Mouse (Mus musculus) kidney, postnatal 0 days (tissue): ENCODE measurements at regions not wholly inside any gene's neighbourhood (a gene's known extent, or its start where the extent isn't known, plus 50 kb on each side); places are given as distances from the start of the nearest gene placed in this dataset.

Experiments
- ATAC-seq: fragments of 200-750 bp; cut with Nextera tagmentation; replicated peaks from 2 replicates; pipeline ENCODE4 v1.8.0; 2017; ENCODE audit warnings: low read depth, moderate number of reproducible peaks, moderate TSS enrichment, moderate library complexity; ENCODE audit not compliant: low FRiP score
- DNase-seq: peaks from one replicate; pipeline ENCODE4 v3.0.0-alpha.2; 2016; ENCODE audit warnings: low spot score
- H3K27ac ChIP-seq: fragments of 300-500 bp; sonication (generic); 2 replicates; pipeline ENCODE4 v1.5.1; 2014; ENCODE audit warnings: mild to moderate bottlenecking
- H3K27me3 ChIP-seq: fragments of 300-500 bp; sonication (generic); 2 replicates; pipeline ENCODE4 v1.6.1; 2014; ENCODE audit warnings: low read length, mixed read lengths; ENCODE audit not compliant: insufficient read depth
- H3K36me3 ChIP-seq: fragments of 300-500 bp; sonication (generic); 2 replicates; pipeline ENCODE4 v1.6.1; 2014; ENCODE audit warnings: low read length, mixed read lengths; ENCODE audit not compliant: insufficient read depth
- H3K4me1 ChIP-seq: fragments of 300-500 bp; sonication (generic); replicated peaks from 2 replicates; pipeline ENCODE4 v1.6.1; 2014; ENCODE audit warnings: antibody characterized with exemption, low read length, mixed read lengths; ENCODE audit not compliant: insufficient read depth
- H3K4me2 ChIP-seq: fragments of 300-500 bp; sonication (generic); 2 replicates; pipeline ENCODE4 v1.6.1; 2014; ENCODE audit warnings: mild to moderate bottlenecking, low read length, moderate library complexity, mixed read lengths
- H3K4me3 ChIP-seq: fragments of 300-500 bp; sonication (generic); replicated peaks from 2 replicates; pipeline ENCODE4 v1.5.1; 2014; ENCODE audit warnings: low read depth, low read length
- H3K9ac ChIP-seq: fragments of 300-500 bp; sonication (generic); 2 replicates; pipeline ENCODE4 v1.6.1; 2014; ENCODE audit warnings: low read depth, low read length
- H3K9me3 ChIP-seq: fragments of 300-500 bp; sonication (generic); replicated peaks from 2 replicates; pipeline ENCODE4 v1.6.1; 2016; ENCODE audit warnings: low read length, inconsistent platforms, mixed read lengths
- CTCF ChIP-seq: IDR thresholded peaks from 2 replicates; pipeline ENCODE4 v1.5.1; 2016; ENCODE audit warnings: antibody characterized with exemption, low read depth, mild to moderate bottlenecking, moderate library complexity
- WGBS: fragments of 180-500 bp; shearing (Covaris S2); extraction: QIAGEN DNeasy Blood & Tissue Kit; methylation state at CpG from one replicate; pipeline ENCODE4 v1.1.7; 2014; 5-methylcytosine and 5-hydroxymethylcytosine counted together

DNA sequence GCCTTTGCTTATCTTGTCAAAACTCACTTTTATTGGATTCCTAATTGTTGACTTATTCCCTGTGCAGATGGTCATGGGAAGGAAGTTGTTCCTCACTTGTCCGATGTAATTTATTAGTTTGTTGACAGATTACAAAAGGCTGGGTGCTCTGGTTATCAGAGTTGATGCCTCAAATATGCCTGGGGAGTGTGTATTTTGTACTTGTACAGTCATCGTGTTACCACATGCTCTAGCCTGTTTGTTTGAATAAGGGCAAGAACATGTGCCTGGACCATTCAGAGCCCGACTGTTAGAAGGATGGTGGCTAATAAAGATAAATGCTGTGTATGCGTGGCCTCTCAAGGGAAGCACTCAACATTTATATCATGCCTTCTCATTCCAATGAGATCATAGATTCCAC is 288.0 kb downstream of the Trim52 start:
- no peak; the same call in 1 of the 2 replicates for ATAC-seq
- Histone ChIP-seq H3K4me2 (no peak overlapping the region), H3K27ac (no peak overlapping the region), H3K9me3 (no peaks in the 10 kb centered on the region), H3K27me3 (no peaks in the 10 kb centered on the region), H3K4me3 (no peak overlapping the region), H3K36me3 (no peaks in the 10 kb centered on the region), H3K4me1 (no peaks in the 10 kb centered on the region), H3K9ac (no peak overlapping the region)
- DNase-seq: peak; percentile 74
- TF ChIP-seq CTCF: no peak
- WGBS: 24% methylated on average over 4 of the region's 4 CpGs

- no peak for DNase-seq
Measured at GRCm38 (mm10) chr14:106412917-106413558, 307.0 kb downstream of the Trim52 start.

DNA sequence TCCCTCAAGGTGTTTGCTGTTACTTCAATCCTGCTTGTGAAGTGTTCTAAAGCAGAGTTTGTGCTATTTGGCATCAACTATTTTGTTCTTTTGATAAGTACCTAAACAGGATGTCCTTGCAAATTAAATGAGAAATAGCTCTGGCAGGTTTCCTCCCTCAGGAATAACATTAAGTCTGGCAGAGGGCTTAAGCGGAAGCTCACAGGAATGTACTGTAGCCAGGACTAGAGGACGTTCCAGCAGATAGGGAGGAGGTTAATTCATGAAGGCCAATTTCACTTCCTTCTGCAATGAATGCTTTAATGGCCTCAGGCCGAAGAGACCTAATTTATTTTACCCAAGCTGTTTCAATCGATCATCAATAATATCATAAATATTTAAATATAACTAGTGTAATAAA is 318.7 kb downstream of the Trim52 start:
- DNase-seq (peak; percentile 71), ATAC-seq (no peak)
- TF ChIP-seq CTCF: no peak
- no peaks in the 10 kb centered on the region for H3K9me3 ChIP-seq
- H3K4me2 ChIP-seq: no peak overlapping the region
- no peak overlapping the region for H3K27ac ChIP-seq
- H3K9ac ChIP-seq: no peak overlapping the region
- H3K27me3 ChIP-seq: no peaks in the 10 kb centered on the region
- H3K36me3 ChIP-seq: no peaks in the 10 kb centered on the region
- H3K4me1 ChIP-seq: no peaks in the 10 kb centered on the region
- WGBS: 40% methylated on average over 4 of the region's 4 CpGs
- no peak overlapping the region for H3K4me3 ChIP-seq

More at GRCm38 (mm10) chr14:106412917-106413558, 307.0 kb downstream of the Trim52 start:
- no peaks in the 10 kb centered on the region for H3K27me3 ChIP-seq
- H3K4me3 ChIP-seq: no peak overlapping the region
- H3K4me2 ChIP-seq: no peak overlapping the region
- H3K27ac ChIP-seq: no peak overlapping the region
- H3K9me3 ChIP-seq: no peaks in the 10 kb centered on the region
- 80% methylated on average over 2 of the region's 2 CpGs for WGBS
- no peak for ATAC-seq
- no peak overlapping the region for H3K9ac ChIP-seq
- H3K36me3 ChIP-seq: no peaks in the 10 kb centered on the region
- H3K4me1 ChIP-seq: no peaks in the 10 kb centered on the region
- TF ChIP-seq CTCF: no peak

DNA sequence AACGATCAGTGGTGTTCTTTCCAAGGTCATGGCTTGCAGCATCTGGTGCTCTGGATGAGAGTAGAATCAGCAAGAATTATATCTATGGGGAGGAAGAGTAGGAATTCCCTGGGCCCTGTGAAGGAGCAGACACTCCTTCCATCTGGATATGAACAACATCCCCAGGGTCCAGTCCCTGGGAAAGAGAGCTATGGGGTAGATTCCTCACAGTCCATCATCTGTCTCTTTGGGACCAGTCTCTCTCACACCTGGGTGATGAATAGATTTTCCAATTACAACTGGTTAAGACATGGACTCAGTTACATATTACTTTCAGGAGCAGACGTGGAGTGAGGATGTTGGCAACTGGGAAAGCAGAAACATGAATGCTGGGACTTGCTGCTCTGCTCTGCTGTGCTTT is 322.6 kb downstream of the Trim52 start:
- DNase-seq: no peak
- no peak for ATAC-seq
- H3K4me2 ChIP-seq: no peak overlapping the region
- H3K36me3 ChIP-seq: no peaks in the 10 kb centered on the region
- 36% methylated on average over 2 of the region's 2 CpGs for WGBS
- no peak overlapping the region for H3K4me3 ChIP-seq
- H3K9me3 ChIP-seq: no peaks in the 10 kb centered on the region
- H3K9ac ChIP-seq: no peak overlapping the region
- H3K4me1 ChIP-seq: no peaks in the 10 kb centered on the region
- TF ChIP-seq CTCF: no peak
- no peak overlapping the region for H3K27ac ChIP-seq
- no peaks in the 10 kb centered on the region for H3K27me3 ChIP-seq

- 11% methylated on average over 5 of the region's 5 CpGs for WGBS
- H3K36me3 ChIP-seq: no peaks in the 10 kb centered on the region
- H3K4me1 ChIP-seq: no peaks in the 10 kb centered on the region
- no peak overlapping the region for H3K4me2 ChIP-seq
- H3K9me3 ChIP-seq: no peaks in the 10 kb centered on the region
- H3K27me3 ChIP-seq: no peaks in the 10 kb centered on the region
- no peak overlapping the region for H3K4me3 ChIP-seq
- no peak for ATAC-seq
- H3K9ac ChIP-seq: no peak overlapping the region
- peak; percentile 86 for DNase-seq
- H3K27ac ChIP-seq: no peak overlapping the region
- peak; percentile 84 for TF ChIP-seq CTCF
Measured at GRCm38 (mm10) chr14:106439282-106439681, 333.3 kb downstream of the Trim52 start.

- no peak overlapping the region for H3K4me2 ChIP-seq
Measured at GRCm38 (mm10) chr14:106489074-106489473, 383.1 kb downstream of the Trim52 start.

DNA sequence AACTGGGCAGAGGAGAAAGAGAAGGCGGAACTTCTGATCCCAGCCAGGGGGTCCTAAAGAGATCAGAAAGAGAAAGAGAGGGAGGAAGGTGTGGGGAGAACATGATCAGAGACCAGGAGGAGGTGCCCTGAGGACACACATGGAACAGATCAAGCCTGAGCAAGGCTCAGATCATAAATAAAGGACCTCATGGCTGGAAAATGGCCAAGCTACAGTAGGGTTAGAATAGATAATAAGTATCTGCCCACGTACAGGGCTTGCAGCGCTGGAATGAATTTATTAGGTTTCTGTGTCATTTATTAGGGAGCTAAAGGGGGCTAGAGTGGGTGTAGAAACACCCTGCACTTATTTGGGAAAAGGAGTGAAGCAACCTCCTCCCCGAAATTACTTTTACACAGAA is 385.4 kb downstream of the Trim52 start:
- H3K9ac ChIP-seq: no peak overlapping the region
- H3K4me3 ChIP-seq: no peak overlapping the region
- ATAC-seq (no peak), DNase-seq (no peak)
- 57% methylated on average over 4 of the region's 4 CpGs for WGBS
- no peaks in the 10 kb centered on the region for H3K36me3 ChIP-seq
- TF ChIP-seq CTCF: no peak
- H3K4me1 ChIP-seq: no peaks in the 10 kb centered on the region
- H3K27me3 ChIP-seq: no peaks in the 10 kb centered on the region
- H3K4me2 ChIP-seq: no peak overlapping the region
- no peak overlapping the region for H3K27ac ChIP-seq
- H3K9me3 ChIP-seq: no peaks in the 10 kb centered on the region

More at GRCm38 (mm10) chr14:106489074-106489473, 383.1 kb downstream of the Trim52 start:
- Histone ChIP-seq H3K4me1 (no peaks in the 10 kb centered on the region), H3K36me3 (no peaks in the 10 kb centered on the region), H3K9me3 (no peaks in the 10 kb centered on the region), H3K4me3 (no peak overlapping the region), H3K9ac (no peak overlapping the region), H3K27ac (no peak overlapping the region), H3K27me3 (no peaks in the 10 kb centered on the region)
- ATAC-seq (no peak), DNase-seq (no peak)
- no peak for TF ChIP-seq CTCF
- WGBS: 96% methylated on average over 7 of the region's 7 CpGs
